Mouse (Mus musculus) left cerebral cortex, adult 9 months (tissue): ENCODE data around the gene Tle4.

Experiments
- DNase-seq, 2 experiments: peaks; one replicate each; pipeline ENCODE4 v3.0.0; 2022; ENCODE audit warnings: low spot score in 2 of 2

The Tle4 gene

DNA sequence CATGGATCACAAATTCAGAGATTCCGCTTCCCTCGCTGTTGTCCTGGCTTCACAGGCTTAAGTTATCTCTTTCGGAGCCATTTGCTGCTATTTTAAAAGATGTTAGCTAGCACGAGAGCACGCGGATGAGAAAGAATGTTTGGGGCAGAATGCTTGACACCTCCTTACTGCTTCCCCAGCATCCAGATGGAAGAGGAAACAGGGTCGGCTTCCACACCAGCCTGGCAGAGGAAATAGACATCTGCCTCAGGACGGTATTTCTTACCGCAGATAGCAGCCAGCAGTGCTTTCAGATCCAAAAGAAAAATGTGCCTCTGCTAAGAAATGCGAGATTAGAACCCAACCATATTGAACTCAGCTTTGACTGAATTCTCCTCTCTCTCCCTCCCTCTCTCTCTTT, 191.2 kb downstream of the Tle4 start:
- peak; percentile 13 to 44 for DNase-seq
